Mouse (Mus musculus): ENCODE measurements around the gene Pakap. TPM values are rescaled to one million over a fixed set of nuclear protein-coding genes. Genes with fewer than 3 reads are reported as not detected.

The Pakap gene
- polyA plus RNA-seq, 1 experiment from 2014 or later: 57.2 TPM

DNA sequence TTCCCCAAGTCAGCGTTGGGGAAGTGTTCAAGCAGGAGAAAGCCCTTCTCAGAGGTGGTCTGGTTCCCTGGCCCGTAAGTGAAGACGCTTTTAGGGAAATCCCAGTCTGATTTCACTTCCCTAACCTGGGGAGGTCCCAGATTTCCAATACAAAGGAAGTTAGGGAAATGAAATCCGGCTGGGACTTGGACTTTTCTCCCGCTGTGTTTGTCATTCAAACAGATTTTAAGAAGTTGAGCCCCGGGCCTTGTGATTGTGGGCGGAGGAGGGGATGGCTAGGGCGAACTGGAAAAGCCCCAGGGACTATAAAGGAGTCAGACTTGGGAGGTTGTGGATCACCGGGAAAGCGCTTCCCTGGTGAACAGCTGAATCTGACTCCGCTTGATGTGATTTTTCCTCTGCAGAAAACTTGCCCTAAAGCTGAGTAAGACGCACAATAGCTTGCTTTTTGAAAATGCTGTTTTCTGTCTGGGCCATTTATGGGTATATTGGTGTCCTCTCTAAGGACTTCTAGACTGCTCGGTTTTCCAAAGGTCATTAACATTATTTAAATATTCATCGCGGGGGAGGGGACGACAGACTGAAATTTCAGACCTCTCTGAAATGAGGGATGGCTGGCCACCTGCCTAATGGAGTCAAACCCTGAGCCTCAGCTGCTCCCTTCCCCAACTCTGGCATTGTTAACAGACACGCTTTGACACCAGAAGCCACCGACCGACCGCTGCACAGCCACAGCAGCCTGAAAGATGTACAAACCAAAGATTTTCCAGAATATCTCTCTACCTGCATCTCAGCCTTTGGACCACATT lies 213.1 kb downstream of the Pakap start:
- no peak for TF ChIP-seq CTCF (IDR thresholded peaks at IDR 0.05; ENCODE audit: low read depth)
- H3K4me3 ChIP-seq (ENCODE audit: low read depth, low read length): no peak overlapping the region
- peak overlapping the region; percentile 22; the same call in 1 of the 2 replicates for H3K4me2 ChIP-seq
- no peak for ATAC-seq (ENCODE audit: insufficient read depth)
- H3K36me3 ChIP-seq (ENCODE audit: insufficient read depth): no peaks in the 10 kb centered on the region
- no peak overlapping the region for H3K27ac ChIP-seq (ENCODE audit: low read depth)
- H3K4me1 ChIP-seq (ENCODE audit: insufficient read depth): peaks cover 20% of the 10 kb centered on the region
- no peaks in the 10 kb centered on the region for H3K9me3 ChIP-seq (ENCODE audit: low read depth, low read length)
- H3K9ac ChIP-seq: no peak overlapping the region
- 0 out of 2 replicates have a peak, but pooled peaks cover 6% of the 10 kb centered on the region for H3K27me3 ChIP-seq (ENCODE audit: insufficient read depth, low read length)
- DNase-seq: peak; percentile 16
- 16% methylated on average over 20 of the region's 20 CpGs for WGBS

DNA sequence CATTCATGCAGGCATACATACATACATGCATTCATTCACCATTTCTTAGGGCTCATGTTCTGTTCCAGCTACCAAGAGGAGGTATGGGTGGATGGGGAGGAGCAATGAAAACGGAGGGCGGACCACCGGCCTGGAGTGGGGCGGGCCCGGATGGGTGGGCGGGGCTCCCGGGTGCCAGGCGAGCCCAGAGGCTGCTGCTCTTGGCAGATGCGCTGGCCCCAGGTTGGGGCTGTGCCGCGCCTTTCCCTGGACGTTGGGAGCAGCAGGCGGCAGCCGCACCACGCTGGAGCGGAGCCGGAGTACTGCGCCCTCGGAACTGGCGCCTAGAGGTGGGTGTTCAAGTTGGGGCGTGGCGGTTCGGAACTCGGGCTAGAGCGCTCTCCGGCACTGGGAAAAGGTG lies 214.0 kb downstream of the Pakap start:
- under 1% methylated on average over 26 of the region's 26 CpGs for whole genome bisulfite sequencing
- Histone ChIP-seq H3K4me1 (ENCODE audit: insufficient read depth) (peaks cover 20% of the 10 kb centered on the region), H3K27me3 (ENCODE audit: insufficient read depth, low read length) (0 out of 2 replicates have a peak, but pooled peaks cover 6% of the 10 kb centered on the region), H3K27ac (ENCODE audit: low read depth) (no peak overlapping the region), H3K9me3 (ENCODE audit: low read depth, low read length) (no peaks in the 10 kb centered on the region), H3K4me2 (peak overlapping the region; percentile 78), H3K9ac (peak overlapping the region; percentile 40), H3K4me3 (ENCODE audit: low read depth, low read length) (peak overlapping the region; percentile 43), H3K36me3 (ENCODE audit: insufficient read depth) (no peaks in the 10 kb centered on the region)
- ATAC-seq (ENCODE audit: insufficient read depth) (peak; percentile 90), DNase-seq (peak; percentile 79)
- TF ChIP-seq CTCF (IDR thresholded peaks at IDR 0.05; ENCODE audit: low read depth): 0 out of 2 replicates have a peak, but pooled peaks have one; percentile 25

DNA sequence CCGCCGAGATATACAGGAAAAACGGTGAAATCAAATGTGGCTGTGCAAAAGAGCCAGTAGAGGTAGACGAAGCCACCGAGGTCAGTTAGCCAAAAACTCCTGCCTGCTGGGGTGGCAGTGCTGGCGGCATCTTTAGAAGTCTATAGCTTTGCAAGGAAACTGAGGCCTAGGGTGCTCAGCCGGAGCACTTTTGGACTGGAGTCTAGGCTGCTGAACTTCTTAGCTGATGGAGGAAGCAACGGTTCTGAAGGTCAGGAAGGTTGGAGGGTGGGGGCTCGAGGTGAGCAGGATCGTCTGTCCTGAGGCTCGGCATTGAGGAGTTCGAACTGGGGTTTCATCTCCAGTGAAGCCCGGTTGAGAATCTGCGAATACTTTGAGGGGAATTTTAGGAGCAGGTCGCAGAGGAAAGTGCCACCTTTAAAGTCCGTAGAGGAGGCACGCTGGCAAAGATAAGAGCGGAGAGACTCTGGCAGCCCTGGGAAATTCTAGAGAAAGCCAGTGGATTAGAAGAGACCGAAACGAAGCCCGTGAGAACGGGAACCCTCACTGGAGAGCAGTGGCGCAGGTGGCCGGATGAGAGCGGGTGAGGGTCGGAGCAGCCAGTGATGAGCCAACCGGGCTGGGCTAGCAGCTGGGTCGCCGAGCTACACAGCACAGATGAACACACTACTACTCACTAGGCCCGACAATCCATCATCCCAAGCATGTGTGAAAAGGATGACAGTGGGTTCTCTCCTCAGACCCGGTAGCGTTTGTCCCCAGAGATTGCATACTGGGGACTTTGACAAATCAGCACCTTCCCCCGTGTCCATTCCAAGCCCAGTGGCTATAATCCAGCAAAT lies 214.8 kb downstream of the Pakap start:
- Histone ChIP-seq H3K27ac (ENCODE audit: low read depth) (no peak overlapping the region), H3K4me2 (peak overlapping the region; percentile 78), H3K4me1 (ENCODE audit: insufficient read depth) (peaks cover 20% of the 10 kb centered on the region), H3K4me3 (ENCODE audit: low read depth, low read length) (peak overlapping the region; percentile 43), H3K36me3 (ENCODE audit: insufficient read depth) (no peaks in the 10 kb centered on the region), H3K27me3 (ENCODE audit: insufficient read depth, low read length) (0 out of 2 replicates have a peak, but pooled peaks cover 6% of the 10 kb centered on the region), H3K9ac (peak overlapping the region; percentile 40), H3K9me3 (ENCODE audit: low read depth, low read length) (no peaks in the 10 kb centered on the region)
- DNase-seq: no peak
- peak; percentile 30; the same call in 1 of the 2 replicates for ATAC-seq (ENCODE audit: insufficient read depth)
- WGBS: 5% methylated on average over 33 of the region's 33 CpGs
- TF ChIP-seq CTCF (IDR thresholded peaks at IDR 0.05; ENCODE audit: low read depth): no peak

DNA sequence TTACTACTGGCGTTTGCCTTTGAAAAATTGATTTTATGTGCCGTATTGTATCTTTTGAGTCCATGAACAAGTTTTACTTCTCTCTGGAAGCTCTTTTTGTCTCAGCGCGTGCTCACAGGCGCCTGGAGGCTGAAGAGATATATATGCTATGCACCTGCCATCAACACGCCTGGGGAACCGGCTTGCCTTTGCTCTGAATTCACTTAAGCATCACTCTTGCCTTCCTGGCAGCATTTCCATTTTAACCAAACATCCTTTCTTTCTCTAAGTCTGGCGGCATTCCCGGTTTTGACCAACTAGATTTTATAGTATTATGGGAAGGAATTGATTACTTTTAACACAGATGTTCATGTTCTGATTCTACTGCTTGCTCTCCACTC lies 215.4 kb downstream of the Pakap start:
- H3K4me1 ChIP-seq (ENCODE audit: insufficient read depth): peaks cover 20% of the 10 kb centered on the region
- no peaks in the 10 kb centered on the region for H3K9me3 ChIP-seq (ENCODE audit: low read depth, low read length)
- WGBS: 27% methylated on average over 9 of the region's 9 CpGs
- 0 out of 2 replicates have a peak, but pooled peaks cover 6% of the 10 kb centered on the region for H3K27me3 ChIP-seq (ENCODE audit: insufficient read depth, low read length)
- no peak overlapping the region for H3K27ac ChIP-seq (ENCODE audit: low read depth)
- H3K4me3 ChIP-seq (ENCODE audit: low read depth, low read length): peak overlapping the region; percentile 43; the same call in 1 of the 2 replicates
- DNase-seq (peak; percentile 69), ATAC-seq (ENCODE audit: insufficient read depth) (no peak)
- peak overlapping the region; percentile 78 for H3K4me2 ChIP-seq
- no peak overlapping the region for H3K9ac ChIP-seq
- no peak for TF ChIP-seq CTCF (IDR thresholded peaks at IDR 0.05; ENCODE audit: low read depth)
- no peaks in the 10 kb centered on the region for H3K36me3 ChIP-seq (ENCODE audit: insufficient read depth)

DNA sequence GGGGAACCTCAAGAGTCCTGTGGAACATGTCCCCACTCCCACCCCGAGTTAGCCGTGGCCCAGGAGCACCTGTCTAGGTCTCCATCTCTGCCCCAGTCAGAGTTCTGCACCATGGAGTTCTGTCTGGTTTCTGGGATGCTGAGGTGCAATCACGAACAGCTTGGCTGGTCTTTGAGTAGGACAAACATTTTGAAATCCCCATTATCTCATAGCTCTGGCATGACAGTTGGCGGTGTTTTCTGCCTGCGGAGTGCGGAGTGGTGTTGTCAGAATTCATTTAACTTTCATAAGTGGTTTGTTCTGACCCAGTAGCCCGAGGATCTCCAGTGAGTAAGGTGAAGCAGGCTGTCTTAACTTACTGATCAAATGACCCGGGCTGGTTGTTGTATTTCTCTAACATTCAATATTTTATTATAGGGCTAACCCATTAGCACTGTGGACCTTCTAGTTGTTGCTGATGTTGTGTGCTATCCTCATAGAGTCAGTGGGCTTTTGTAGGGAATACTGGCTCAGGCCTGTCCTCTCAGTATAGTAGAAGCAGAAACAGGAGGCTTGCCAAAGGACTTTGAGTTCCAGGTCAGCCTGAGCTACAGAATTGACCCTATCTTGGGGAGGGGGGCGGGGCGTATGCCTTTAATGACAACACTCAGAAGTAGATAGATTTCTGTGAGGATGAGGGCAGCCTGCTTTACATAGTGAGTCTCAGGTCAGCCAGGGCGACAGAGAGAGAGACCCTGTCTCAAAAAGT lies 216.0 kb downstream of the Pakap start:
- 0 out of 2 replicates have a peak, but pooled peaks cover 6% of the 10 kb centered on the region for H3K27me3 ChIP-seq (ENCODE audit: insufficient read depth, low read length)
- H3K27ac ChIP-seq (ENCODE audit: low read depth): no peak overlapping the region
- H3K4me1 ChIP-seq (ENCODE audit: insufficient read depth): peaks cover 20% of the 10 kb centered on the region
- H3K36me3 ChIP-seq (ENCODE audit: insufficient read depth): no peaks in the 10 kb centered on the region
- WGBS: 64% methylated on average over 11 of the region's 11 CpGs
- H3K9me3 ChIP-seq (ENCODE audit: low read depth, low read length): no peaks in the 10 kb centered on the region
- peak overlapping the region; percentile 78; the same call in 1 of the 2 replicates for H3K4me2 ChIP-seq
- TF ChIP-seq CTCF (IDR thresholded peaks at IDR 0.05; ENCODE audit: low read depth): no peak
- DNase-seq (peak; percentile 41), ATAC-seq (ENCODE audit: insufficient read depth) (no peak)
- H3K9ac ChIP-seq: no peak overlapping the region
- no peak overlapping the region for H3K4me3 ChIP-seq (ENCODE audit: low read depth, low read length)

DNA sequence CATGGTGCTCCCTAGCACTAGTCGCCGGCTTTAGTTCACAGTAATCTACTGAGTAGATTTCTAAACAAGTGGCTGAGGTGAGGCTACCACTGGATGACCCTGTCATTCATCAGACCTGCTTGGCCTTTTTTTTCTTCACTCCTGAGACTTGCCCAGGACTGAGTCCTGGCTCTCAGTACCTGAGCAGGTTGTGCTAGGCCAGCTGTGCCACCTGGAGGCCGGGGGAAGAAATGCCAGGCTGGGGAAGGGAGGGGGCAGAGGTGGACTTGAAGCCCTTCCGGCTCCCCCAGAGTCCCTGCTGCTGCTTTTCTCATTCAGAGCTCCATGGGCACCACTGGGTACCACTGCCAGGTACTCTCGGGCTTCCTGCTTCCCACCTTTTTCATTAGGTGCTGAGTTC lies 220.7 kb downstream of the Pakap start:
- Histone ChIP-seq H3K4me2 (no peak overlapping the region), H3K9ac (no peak overlapping the region), H3K36me3 (ENCODE audit: insufficient read depth) (no peaks in the 10 kb centered on the region), H3K4me3 (ENCODE audit: low read depth, low read length) (no peak overlapping the region), H3K27ac (ENCODE audit: low read depth) (no peak overlapping the region), H3K9me3 (ENCODE audit: low read depth, low read length) (no peaks in the 10 kb centered on the region), H3K4me1 (ENCODE audit: insufficient read depth) (peaks cover 13% of the 10 kb centered on the region), H3K27me3 (ENCODE audit: insufficient read depth, low read length) (no peaks in the 10 kb centered on the region)
- 55% methylated on average over 5 of the region's 5 CpGs for WGBS
- peak; percentile 49 for TF ChIP-seq CTCF (IDR thresholded peaks at IDR 0.05; ENCODE audit: low read depth)
- DNase-seq: no peak
- ATAC-seq (ENCODE audit: insufficient read depth): no peak
